In the genomic region with DNA sequence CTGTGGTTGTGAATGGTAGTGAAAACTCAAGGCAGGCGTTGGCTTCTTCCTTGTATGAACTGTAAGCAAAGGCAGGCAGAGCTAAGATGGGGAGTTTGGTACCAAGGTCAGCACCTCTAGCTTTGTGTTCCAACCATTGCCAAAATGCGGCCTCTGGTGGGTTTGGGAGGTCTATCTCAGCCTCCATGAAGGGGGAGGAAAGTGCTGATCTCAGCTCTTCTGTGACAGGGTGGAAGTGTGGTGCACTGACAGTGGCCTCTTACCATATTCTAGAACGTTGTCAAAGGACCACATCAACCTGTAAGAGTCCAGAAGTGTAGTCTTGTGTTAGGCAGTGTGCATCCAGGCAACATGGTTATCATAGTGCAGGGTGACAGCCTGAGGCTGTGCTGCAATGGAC, we compare ENCODE assay signal across 23 mouse cellular contexts.
DNase-seq lines count a peak whose midpoint lies in the region; ATAC-seq and TF ChIP-seq lines count a peak whose summit lies in the region.
"Had no signal": no experiment of that assay in that cellular context is flagged by ENCODE, and none has a peak within 500 bp of the region (broad histone marks: within the 10 kb centered on the region; RNA-seq: fewer than 3 reads in every experiment).

No protein-coding gene starts in this region.

- peak; percentile 58 for DNase-seq in heart, adult 11 months
- peak; percentile 37 for DNase-seq in intestine, embryonic 14.5 days (ENCODE audit: low spot score)
- peak; percentile 65 for DNase-seq in midbrain, embryonic 11.5 days (ENCODE audit: low spot score, missing footprints)
- DNase-seq in midbrain, postnatal 0 days (ENCODE audit: low spot score), result no peak
- DNase-seq in ES-E14 (ENCODE audit: low read depth, low spot score), result no peak
- no peak for DNase-seq in adrenal gland, postnatal 25 days
- DNase-seq: adrenal gland, adult 2 months; adrenal gland, adult 8-10 months; adrenal gland, postnatal 10 days; adrenal gland, postnatal 14 days; adrenal gland, postnatal 36 days; B cell, adult 2 months; cerebellum, adult 11 months; cerebellum, adult 11-12 months; cerebellum, adult 18-20 months; cerebellum, adult 2 months had no signal

- no peak overlapping the region for H3K27ac ChIP-seq in heart, embryonic 12.5 days (ENCODE audit: poor library complexity, severe bottlenecking)
- no peak overlapping the region for H3K27ac ChIP-seq in intestine, embryonic 14.5 days (ENCODE audit: low read depth)
- no peak overlapping the region for H3K27ac ChIP-seq in intestine, embryonic 16.5 days (ENCODE audit: low read length)
- no peak overlapping the region for H3K27ac ChIP-seq in midbrain, embryonic 11.5 days (ENCODE audit: low read depth, low read length)
- no peak overlapping the region for H3K27ac ChIP-seq in midbrain, postnatal 0 days (ENCODE audit: low read depth, low read length)
- H3K27ac ChIP-seq in ES-E14 (ENCODE audit: insufficient read depth, low read depth, low read length, poor library complexity, severe bottlenecking), result no peak overlapping the region

- H3K9me3 ChIP-seq in heart, embryonic 12.5 days (replicated peaks), result no peaks in the 10 kb centered on the region
- H3K9me3 ChIP-seq in intestine, embryonic 14.5 days (ENCODE audit: control insufficient read depth, low read length), result no peaks in the 10 kb centered on the region
- no peaks in the 10 kb centered on the region for H3K9me3 ChIP-seq in intestine, embryonic 16.5 days (ENCODE audit: control insufficient read depth, low read length)
- no peaks in the 10 kb centered on the region for H3K9me3 ChIP-seq in midbrain, embryonic 11.5 days (ENCODE audit: control insufficient read depth, low read length)
- H3K9me3 ChIP-seq in midbrain, postnatal 0 days (ENCODE audit: low read length), result no peaks in the 10 kb centered on the region
- no peaks in the 10 kb centered on the region for H3K9me3 ChIP-seq in ES-E14 (ENCODE audit: control insufficient read depth, insufficient read depth, low read depth, low read length)
- H3K9me3 ChIP-seq: G1E had no signal

- ATAC-seq in heart, embryonic 12.5 days (ENCODE audit: insufficient number of reproducible peaks, low FRiP score), result no peak
- ATAC-seq in intestine, embryonic 14.5 days (replicated peaks; ENCODE audit: low FRiP score, low TSS enrichment, low read depth), result no peak
- ATAC-seq in intestine, embryonic 16.5 days, result no peak
- no peak for ATAC-seq in midbrain, embryonic 11.5 days (ENCODE audit: low FRiP score)
- no peak for ATAC-seq in midbrain, postnatal 0 days (ENCODE audit: low FRiP score)
- ATAC-seq: activated CD4-positive, CD25-positive, alpha-beta regulatory T cell, adult 4 months; CD4-positive, CD25-positive, alpha-beta regulatory T cell, adult 4 months; Patski had no signal

- no peak overlapping the region for H3K9ac ChIP-seq in heart, embryonic 12.5 days
- no peak overlapping the region for H3K9ac ChIP-seq in intestine, embryonic 14.5 days (ENCODE audit: low read length)
- no peak overlapping the region for H3K9ac ChIP-seq in intestine, embryonic 16.5 days (ENCODE audit: low read depth, low read length)
- H3K9ac ChIP-seq in midbrain, embryonic 11.5 days (ENCODE audit: low read length), result no peak overlapping the region
- no peak overlapping the region for H3K9ac ChIP-seq in midbrain, postnatal 0 days (replicated peaks; ENCODE audit: low read length, poor library complexity, severe bottlenecking)
- no peak overlapping the region for H3K9ac ChIP-seq in ES-E14 (ENCODE audit: insufficient read depth, low read depth, low read length, poor library complexity, severe bottlenecking)

- WGBS in heart, embryonic 12.5 days, result 79% methylated on average over 3 of the region's 3 CpGs
- WGBS in intestine, embryonic 14.5 days, result 75% methylated on average over 3 of the region's 3 CpGs
- WGBS in intestine, embryonic 16.5 days, result 78% methylated on average over 3 of the region's 3 CpGs
- WGBS in midbrain, embryonic 11.5 days, result 72% methylated on average over 3 of the region's 3 CpGs
- WGBS in midbrain, postnatal 0 days, result 79% methylated on average over 3 of the region's 3 CpGs

- no peak overlapping the region for H3K4me3 ChIP-seq in heart, embryonic 12.5 days
- H3K4me3 ChIP-seq in intestine, embryonic 14.5 days (ENCODE audit: low read depth, low read length), result no peak overlapping the region
- H3K4me3 ChIP-seq in intestine, embryonic 16.5 days (ENCODE audit: low read length), result no peak overlapping the region
- no peak overlapping the region for H3K4me3 ChIP-seq in midbrain, embryonic 11.5 days (ENCODE audit: low read depth, low read length)
- no peak overlapping the region for H3K4me3 ChIP-seq in midbrain, postnatal 0 days (ENCODE audit: low read depth, low read length)
- H3K4me3 ChIP-seq in ES-E14 (ENCODE audit: insufficient read depth in 1 of 2, low read depth in 1 of 2, low read length in 2 of 2, poor library complexity in 1 of 2, severe bottlenecking in 1 of 2), result no peak overlapping the region

- H3K4me1 ChIP-seq in heart, embryonic 12.5 days (replicated peaks), result peaks cover 6% of the 10 kb centered on the region
- H3K4me1 ChIP-seq in intestine, embryonic 14.5 days (replicated peaks; ENCODE audit: control insufficient read depth, insufficient read depth, low read length), result no peaks in the 10 kb centered on the region
- H3K4me1 ChIP-seq in intestine, embryonic 16.5 days (ENCODE audit: control insufficient read depth, insufficient read depth, low read length), result no peaks in the 10 kb centered on the region
- H3K4me1 ChIP-seq in midbrain, embryonic 11.5 days (ENCODE audit: control insufficient read depth, insufficient read depth, low read length), result no peaks in the 10 kb centered on the region
- no peaks in the 10 kb centered on the region for H3K4me1 ChIP-seq in midbrain, postnatal 0 days (ENCODE audit: insufficient read depth, low read length)
- H3K4me1 ChIP-seq in ES-E14 (ENCODE audit: control insufficient read depth in 2 of 2, insufficient read depth in 2 of 2, low read length in 2 of 2, poor library complexity in 1 of 2), result no peaks in the 10 kb centered on the region

- H3K36me3 ChIP-seq in heart, embryonic 12.5 days, result no peaks in the 10 kb centered on the region
- H3K36me3 ChIP-seq in intestine, embryonic 14.5 days (ENCODE audit: control insufficient read depth, insufficient read depth, low read length), result no peaks in the 10 kb centered on the region
- H3K36me3 ChIP-seq in intestine, embryonic 16.5 days (ENCODE audit: control insufficient read depth, insufficient read depth, low read length), result no peaks in the 10 kb centered on the region
- no peaks in the 10 kb centered on the region for H3K36me3 ChIP-seq in midbrain, embryonic 11.5 days (ENCODE audit: control insufficient read depth, insufficient read depth, low read length)
- H3K36me3 ChIP-seq in midbrain, postnatal 0 days (ENCODE audit: insufficient read depth, low read length), result no peaks in the 10 kb centered on the region
- no peaks in the 10 kb centered on the region for H3K36me3 ChIP-seq in ES-E14 (ENCODE audit: control insufficient read depth, insufficient read depth, low read length, poor library complexity, severe bottlenecking)
- H3K36me3 ChIP-seq: G1E had no signal

- no peak for TF ChIP-seq CTCF in midbrain, postnatal 0 days (IDR thresholded peaks at IDR 0.05)

- H3K4me2 ChIP-seq in heart, embryonic 12.5 days, result no peak overlapping the region
- H3K4me2 ChIP-seq in intestine, embryonic 14.5 days (ENCODE audit: low read length), result no peak overlapping the region
- no peak overlapping the region for H3K4me2 ChIP-seq in intestine, embryonic 16.5 days (ENCODE audit: low read depth, low read length)
- H3K4me2 ChIP-seq in midbrain, embryonic 11.5 days, result no peak overlapping the region
- no peak overlapping the region for H3K4me2 ChIP-seq in midbrain, postnatal 0 days (ENCODE audit: low read depth, low read length, poor library complexity, severe bottlenecking)

- H3K27me3 ChIP-seq in heart, embryonic 12.5 days (replicated peaks), result no peaks in the 10 kb centered on the region
- H3K27me3 ChIP-seq in intestine, embryonic 14.5 days (replicated peaks; ENCODE audit: control insufficient read depth, insufficient read depth, low read length), result no peaks in the 10 kb centered on the region
- H3K27me3 ChIP-seq in intestine, embryonic 16.5 days (replicated peaks; ENCODE audit: control insufficient read depth, insufficient read depth, low read length), result no peaks in the 10 kb centered on the region
- H3K27me3 ChIP-seq in midbrain, embryonic 11.5 days (ENCODE audit: control insufficient read depth, insufficient read depth, low read length), result peaks cover 85% of the 10 kb centered on the region
- peaks cover 61% of the 10 kb centered on the region for H3K27me3 ChIP-seq in midbrain, postnatal 0 days (ENCODE audit: insufficient read depth, low read length)
- H3K27me3 ChIP-seq: CH12.LX, Patski had no signal

- in situ Hi-C loops in ES-E14 (cut with MboI; ENCODE audit: low sequenced_read_pairs in 2 of 2, unreplicated experiment in 2 of 2), result loop anchor here in 1 of 2 experiments (25.0 kb wide), 1 partner anchor 466 kb away; no protein-coding TSS in a partner anchor

TF ChIP-seq in ES-E14, 5 proteins besides CTCF, POLR2A, EP300 and RAD21:
- TF ChIP-seq ZNF384 (IDR thresholded peaks at IDR 0.05; ENCODE audit: low read depth, low read length), result no peak
- peak; percentile 67 for TF ChIP-seq MAFK (IDR thresholded peaks at IDR 0.05; ENCODE audit: insufficient read depth, low read depth, low read length)

Comparison
In these comparisons a context has a peak if more than half of its experiments do, and no peak if none do; other contexts are left out.
1. DNase-seq: peak in heart, adult 11 months (single experiment), intestine, embryonic 14.5 days (single experiment) and midbrain, embryonic 11.5 days (single experiment); none in midbrain, postnatal 0 days (single experiment), ES-E14 (single experiment) and adrenal gland, postnatal 25 days (single experiment).